Mouse (Mus musculus): ENCODE measurements at regions not wholly inside any gene's neighbourhood (a gene's known extent, or its start where the extent isn't known, plus 50 kb on each side); places are given as distances from the start of the nearest gene placed in this dataset.
A peak's percentile ranks its signal among the peaks of the same experiment; 100 is the strongest.

GRCm38 (mm10) chr11:20403456-20403855 lies 70.9 kb upstream of the Slc1a4 start:
- WGBS: 77% methylated on average over 3 of the region's 3 CpGs
- DNase-seq: no peak
- no peaks in the 10 kb centered on the region for H3K4me1 ChIP-seq (ENCODE audit: control insufficient read depth, insufficient read depth, low read length)
- no peak overlapping the region for H3K27ac ChIP-seq (ENCODE audit: insufficient read depth, low read depth, low read length)
- H3K4me3 ChIP-seq (ENCODE audit: insufficient read depth, low read depth, low read length): no peak overlapping the region
- H3K27me3 ChIP-seq (replicated peaks; ENCODE audit: control insufficient read depth, insufficient read depth, low read length): no peaks in the 10 kb centered on the region
- H3K36me3 ChIP-seq (ENCODE audit: control insufficient read depth, insufficient read depth, low read length): no peaks in the 10 kb centered on the region
- TF ChIP-seq POLR2A (IDR thresholded peaks at IDR 0.05; ENCODE audit: low read depth, low read length) (no peak), CTCF (conservative IDR thresholded peaks at IDR 0.05; ENCODE audit: insufficient read depth, insufficient read length, low read depth, low read length) (no peak)

GRCm38 (mm10) chr11:20404476-20404875 lies 72.0 kb upstream of the Slc1a4 start:
- H3K27me3 ChIP-seq (replicated peaks; ENCODE audit: control insufficient read depth, insufficient read depth, low read length): no peaks in the 10 kb centered on the region
- no peaks in the 10 kb centered on the region for H3K36me3 ChIP-seq (ENCODE audit: control insufficient read depth, insufficient read depth, low read length)
- TF ChIP-seq POLR2A (IDR thresholded peaks at IDR 0.05; ENCODE audit: low read depth, low read length): no peak
- TF ChIP-seq CTCF (conservative IDR thresholded peaks at IDR 0.05; ENCODE audit: insufficient read depth, insufficient read length, low read depth, low read length): no peak
- H3K27ac ChIP-seq (ENCODE audit: insufficient read depth, low read depth, low read length): no peak overlapping the region
- no peak overlapping the region for H3K4me3 ChIP-seq (ENCODE audit: insufficient read depth, low read depth, low read length)
- no peak for DNase-seq
- H3K4me1 ChIP-seq (ENCODE audit: control insufficient read depth, insufficient read depth, low read length): no peaks in the 10 kb centered on the region
- WGBS: 84% methylated on average over 5 of the region's 5 CpGs

- Histone ChIP-seq H3K4me1 (ENCODE audit: control insufficient read depth, insufficient read depth, low read length) (no peaks in the 10 kb centered on the region), H3K27me3 (replicated peaks; ENCODE audit: control insufficient read depth, insufficient read depth, low read length) (no peaks in the 10 kb centered on the region), H3K36me3 (ENCODE audit: control insufficient read depth, insufficient read depth, low read length) (no peaks in the 10 kb centered on the region), H3K27ac (ENCODE audit: insufficient read depth, low read depth, low read length) (no peak overlapping the region), H3K4me3 (ENCODE audit: insufficient read depth, low read depth, low read length) (no peak overlapping the region)
- 59% methylated on average over 2 of the region's 2 CpGs for WGBS
- peak; percentile 66 for DNase-seq
- TF ChIP-seq CTCF (conservative IDR thresholded peaks at IDR 0.05; ENCODE audit: insufficient read depth, insufficient read length, low read depth, low read length): no peak
- TF ChIP-seq POLR2A (IDR thresholded peaks at IDR 0.05; ENCODE audit: low read depth, low read length): no peak
Measured at GRCm38 (mm10) chr11:20418141-20418540, 85.6 kb upstream of the Slc1a4 start.

- WGBS: 90% methylated on average over 4 of the region's 4 CpGs
- DNase-seq: no peak
- no peaks in the 10 kb centered on the region for H3K27me3 ChIP-seq (replicated peaks; ENCODE audit: control insufficient read depth, insufficient read depth, low read length)
- H3K27ac ChIP-seq (ENCODE audit: insufficient read depth, low read depth, low read length): no peak overlapping the region
- H3K4me1 ChIP-seq (ENCODE audit: control insufficient read depth, insufficient read depth, low read length): no peaks in the 10 kb centered on the region
- H3K36me3 ChIP-seq (ENCODE audit: control insufficient read depth, insufficient read depth, low read length): no peaks in the 10 kb centered on the region
- TF ChIP-seq CTCF (conservative IDR thresholded peaks at IDR 0.05; ENCODE audit: insufficient read depth, insufficient read length, low read depth, low read length) (no peak), POLR2A (IDR thresholded peaks at IDR 0.05; ENCODE audit: low read depth, low read length) (no peak)
- no peak overlapping the region for H3K4me3 ChIP-seq (ENCODE audit: insufficient read depth, low read depth, low read length)
Measured at GRCm38 (mm10) chr11:20420876-20421275, 88.4 kb upstream of the Slc1a4 start.

- H3K4me3 ChIP-seq (ENCODE audit: insufficient read depth, low read depth, low read length): no peak overlapping the region
- WGBS: 55% methylated on average over 9 of the region's 9 CpGs
- no peaks in the 10 kb centered on the region for H3K36me3 ChIP-seq (ENCODE audit: control insufficient read depth, insufficient read depth, low read length)
- no peak for DNase-seq
- H3K27ac ChIP-seq (ENCODE audit: insufficient read depth, low read depth, low read length): no peak overlapping the region
- no peaks in the 10 kb centered on the region for H3K4me1 ChIP-seq (ENCODE audit: control insufficient read depth, insufficient read depth, low read length)
- no peak for TF ChIP-seq POLR2A (IDR thresholded peaks at IDR 0.05; ENCODE audit: low read depth, low read length)
- TF ChIP-seq CTCF (conservative IDR thresholded peaks at IDR 0.05; ENCODE audit: insufficient read depth, insufficient read length, low read depth, low read length): no peak
- H3K27me3 ChIP-seq (replicated peaks; ENCODE audit: control insufficient read depth, insufficient read depth, low read length): no peaks in the 10 kb centered on the region
Measured at GRCm38 (mm10) chr11:20436057-20436456, 103.5 kb upstream of the Slc1a4 start.

- Histone ChIP-seq H3K4me3 (ENCODE audit: insufficient read depth, low read depth, low read length) (no peak overlapping the region), H3K36me3 (ENCODE audit: control insufficient read depth, insufficient read depth, low read length) (no peaks in the 10 kb centered on the region), H3K27me3 (replicated peaks; ENCODE audit: control insufficient read depth, insufficient read depth, low read length) (no peaks in the 10 kb centered on the region), H3K4me1 (ENCODE audit: control insufficient read depth, insufficient read depth, low read length) (no peaks in the 10 kb centered on the region), H3K27ac (ENCODE audit: insufficient read depth, low read depth, low read length) (no peak overlapping the region)
- TF ChIP-seq POLR2A (IDR thresholded peaks at IDR 0.05; ENCODE audit: low read depth, low read length): no peak
- no peak for TF ChIP-seq CTCF (conservative IDR thresholded peaks at IDR 0.05; ENCODE audit: insufficient read depth, insufficient read length, low read depth, low read length)
- WGBS: 68% methylated on average over 4 of the region's 4 CpGs
- DNase-seq: no peak
Measured at GRCm38 (mm10) chr11:20442476-20442875, 100.6 kb upstream of the Sertad2 start.

GRCm38 (mm10) chr11:20445061-20445902 lies 97.8 kb upstream of the Sertad2 start:
- Histone ChIP-seq H3K4me1 (ENCODE audit: control insufficient read depth, insufficient read depth, low read length) (no peaks in the 10 kb centered on the region), H3K4me3 (ENCODE audit: insufficient read depth, low read depth, low read length) (peak overlapping the region; percentile 24; the same call in 1 of the 2 replicates), H3K27me3 (replicated peaks; ENCODE audit: control insufficient read depth, insufficient read depth, low read length) (no peaks in the 10 kb centered on the region), H3K27ac (ENCODE audit: insufficient read depth, low read depth, low read length) (no peak overlapping the region), H3K36me3 (ENCODE audit: control insufficient read depth, insufficient read depth, low read length) (no peaks in the 10 kb centered on the region)
- WGBS: 11% methylated on average over 17 of the region's 18 CpGs
- no peak for DNase-seq
- no peak for TF ChIP-seq CTCF (conservative IDR thresholded peaks at IDR 0.05; ENCODE audit: insufficient read depth, insufficient read length, low read depth, low read length)
- TF ChIP-seq POLR2A (IDR thresholded peaks at IDR 0.05; ENCODE audit: low read depth, low read length): no peak
